Mouse (Mus musculus): ENCODE results near the gene Chn2. TPM values are rescaled to one million over a fixed set of nuclear protein-coding genes. Genes with fewer than 3 reads are reported as not detected.
A peak's percentile ranks its signal among the peaks of the same experiment; 100 is the strongest.

Chn2 gene
- 12.5 and 13.3 TPM in 2 replicates for polyA plus RNA-seq (2016; fragmentation: Nextera tagmentation; extraction: Ambion mirVana)

GRCm38 (mm10) chr6:54039357-54039804 lies at the start of gene Chn2:
Gene Chn2, plus strand, starts transcription at chr6:54039554.
- Histone ChIP-seq H3K27ac (peak within 1 kb of the TSS; percentile 74), H3K9me3 (no peaks in the 10 kb centered on the region), H3K4me1 (peaks cover 11% of the 10 kb centered on the region), H3K36me3 (no peaks in the 10 kb centered on the region), H3K27me3 (peaks cover 36% of the 10 kb centered on the region), H3K4me3 (peak within 1 kb of the TSS; percentile 66), H3K9ac (peak within 1 kb of the TSS; percentile 80), H3K4me2 (replicated peaks) (peak within 1 kb of the TSS; percentile 87)
- ATAC-seq (ENCODE audit: insufficient number of reproducible peaks, insufficient read depth, low FRiP score, low TSS enrichment), result peak; percentile 68
- under 1% methylated on average over 38 of the region's 43 CpGs for WGBS

DNA sequence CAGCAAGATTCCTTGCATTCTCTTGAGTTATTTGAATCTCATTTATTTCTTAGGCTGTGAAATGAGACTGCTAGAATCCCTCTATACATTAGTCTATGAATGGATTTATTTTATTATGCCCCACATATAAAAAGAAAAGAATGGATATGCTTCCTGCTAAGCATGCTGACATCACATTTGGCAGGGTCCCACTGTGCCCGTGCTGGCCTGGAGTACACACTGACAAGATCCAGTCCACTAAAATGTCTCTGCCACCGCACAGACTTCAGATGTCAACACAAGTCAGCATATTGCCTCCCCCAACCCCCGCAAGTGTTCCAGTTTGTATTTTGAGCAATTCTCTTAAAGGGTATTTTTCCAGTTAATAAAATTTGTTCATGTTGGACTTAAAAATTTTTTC lies 47.0 kb upstream of the Chn2 start:
- 76% methylated on average over 3 of the region's 3 CpGs for WGBS
- Histone ChIP-seq H3K4me1 (no peaks in the 10 kb centered on the region), H3K27me3 (no peaks in the 10 kb centered on the region), H3K9ac (no peak overlapping the region), H3K4me3 (no peak overlapping the region), H3K36me3 (no peaks in the 10 kb centered on the region), H3K9me3 (0 out of 2 replicates have a peak, but pooled peaks cover 5% of the 10 kb centered on the region), H3K4me2 (replicated peaks) (no peak overlapping the region), H3K27ac (no peak overlapping the region)
- ATAC-seq (ENCODE audit: insufficient number of reproducible peaks, insufficient read depth, low FRiP score, low TSS enrichment), result no peak

GRCm38 (mm10) chr6:53995519-53995918 lies 43.8 kb upstream of the Chn2 start:
- no peak overlapping the region for H3K4me2 ChIP-seq (replicated peaks)
- WGBS, result 46% methylated on average over 4 of the region's 4 CpGs

DNA sequence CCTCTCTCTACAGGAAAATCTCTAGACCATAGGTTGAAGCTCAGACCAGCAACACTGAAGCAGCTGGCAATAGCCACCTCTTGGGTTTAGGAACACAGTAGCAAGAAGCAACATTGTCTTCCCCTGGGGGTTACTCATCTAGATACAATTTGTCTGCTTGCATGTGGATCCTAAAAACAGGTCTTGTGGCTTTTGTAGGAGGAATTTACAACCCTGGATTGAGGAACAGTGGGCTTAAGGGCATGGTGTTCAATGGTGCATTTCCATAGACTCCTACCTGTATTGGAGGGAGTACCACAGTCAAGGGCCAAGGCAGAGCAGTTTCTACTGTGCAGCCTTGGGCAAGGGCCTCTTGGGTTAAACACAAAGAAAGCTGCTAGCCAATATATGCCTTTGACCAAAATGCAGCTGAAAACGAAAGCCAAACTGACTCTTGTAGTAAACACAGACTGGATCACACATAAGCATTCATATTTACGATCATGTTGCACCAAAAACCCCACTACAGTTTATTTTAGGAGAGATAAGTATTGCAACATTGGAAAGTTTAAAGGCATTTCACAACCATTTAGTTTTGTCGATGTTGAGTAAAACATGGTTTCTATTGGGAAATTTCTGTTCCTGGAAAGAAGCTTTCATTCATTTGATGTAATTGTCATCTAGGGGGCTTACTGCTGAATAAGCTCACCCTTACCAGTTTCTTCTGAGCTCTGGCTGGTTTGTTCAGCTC lies 43.0 kb upstream of the Chn2 start:
- 96% methylated on average over 3 of the region's 3 CpGs for WGBS
- Histone ChIP-seq H3K4me3 (no peak overlapping the region), H3K9me3 (0 out of 2 replicates have a peak, but pooled peaks cover 5% of the 10 kb centered on the region), H3K36me3 (no peaks in the 10 kb centered on the region), H3K4me1 (no peaks in the 10 kb centered on the region), H3K4me2 (replicated peaks) (no peak overlapping the region), H3K27ac (no peak overlapping the region), H3K9ac (no peak overlapping the region), H3K27me3 (no peaks in the 10 kb centered on the region)
- ATAC-seq (ENCODE audit: insufficient number of reproducible peaks, insufficient read depth, low FRiP score, low TSS enrichment), result no peak

More at GRCm38 (mm10) chr6:53995519-53995918, 43.8 kb upstream of the Chn2 start:
- no peak overlapping the region for H3K4me3 ChIP-seq
- no peak overlapping the region for H3K9ac ChIP-seq
- ATAC-seq (ENCODE audit: insufficient number of reproducible peaks, insufficient read depth, low FRiP score, low TSS enrichment), result no peak
- 0 out of 2 replicates have a peak overlapping the region, but pooled peaks have one; percentile 46 for H3K27ac ChIP-seq
- H3K9me3 ChIP-seq, result 0 out of 2 replicates have a peak, but pooled peaks cover 5% of the 10 kb centered on the region
- H3K27me3 ChIP-seq, result no peaks in the 10 kb centered on the region
- H3K4me1 ChIP-seq, result no peaks in the 10 kb centered on the region
- no peaks in the 10 kb centered on the region for H3K36me3 ChIP-seq

- Histone ChIP-seq H3K4me1 (peaks cover 10% of the 10 kb centered on the region), H3K9me3 (no peaks in the 10 kb centered on the region), H3K4me2 (replicated peaks) (no peak overlapping the region), H3K36me3 (no peaks in the 10 kb centered on the region), H3K27me3 (no peaks in the 10 kb centered on the region), H3K9ac (no peak overlapping the region), H3K27ac (no peak overlapping the region), H3K4me3 (no peak overlapping the region)
- 60% methylated on average over 4 of the region's 4 CpGs for WGBS
- ATAC-seq (ENCODE audit: insufficient number of reproducible peaks, insufficient read depth, low FRiP score, low TSS enrichment), result no peak
Observed at GRCm38 (mm10) chr6:54005302-54005701, 34.1 kb upstream of the Chn2 start.

DNA sequence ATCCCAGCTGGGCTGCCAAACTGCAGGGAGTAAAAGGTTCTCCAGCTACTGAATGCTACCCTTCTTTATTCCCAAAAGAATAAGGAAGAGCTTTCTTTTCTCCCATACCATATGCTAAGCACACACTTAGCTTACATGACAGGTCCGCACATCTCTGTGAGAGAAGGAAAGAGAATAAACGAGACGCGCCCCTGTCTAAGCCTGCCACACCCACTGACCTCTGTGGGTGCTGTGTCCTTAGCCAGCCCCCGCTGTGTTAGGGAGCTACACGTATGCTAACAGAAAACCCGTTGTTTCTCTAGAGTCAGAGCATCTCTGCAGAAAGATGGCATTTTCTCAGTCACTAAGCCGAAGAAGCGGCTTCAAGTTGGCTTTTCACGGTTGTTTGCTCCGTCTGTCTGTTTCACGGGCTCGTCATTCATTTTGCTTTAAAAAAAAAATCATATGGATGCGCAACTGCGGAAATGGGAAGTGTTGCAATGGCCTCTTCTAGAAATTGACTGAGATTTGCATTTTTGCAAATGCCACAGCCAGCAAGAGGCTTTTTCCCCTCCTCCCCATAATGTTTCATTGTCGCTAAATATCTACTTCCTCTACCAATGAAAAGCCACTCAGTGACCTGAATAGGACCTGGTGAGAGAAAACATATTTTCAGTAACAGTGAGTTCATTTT lies 30.8 kb upstream of the Chn2 start:
- 70% methylated on average over 16 of the region's 16 CpGs for WGBS
- Histone ChIP-seq H3K36me3 (no peaks in the 10 kb centered on the region), H3K9me3 (no peaks in the 10 kb centered on the region), H3K4me1 (peaks cover 10% of the 10 kb centered on the region), H3K27ac (no peak overlapping the region), H3K4me3 (no peak overlapping the region), H3K9ac (no peak overlapping the region), H3K27me3 (no peaks in the 10 kb centered on the region), H3K4me2 (replicated peaks) (0 out of 2 replicates have a peak overlapping the region, but pooled peaks have one; percentile 3)
- ATAC-seq (ENCODE audit: insufficient number of reproducible peaks, insufficient read depth, low FRiP score, low TSS enrichment), result no peak

- Histone ChIP-seq H3K4me2 (replicated peaks) (no peak overlapping the region), H3K27ac (no peak overlapping the region), H3K36me3 (no peaks in the 10 kb centered on the region), H3K9ac (no peak overlapping the region), H3K27me3 (no peaks in the 10 kb centered on the region), H3K4me3 (no peak overlapping the region), H3K4me1 (peaks cover 10% of the 10 kb centered on the region), H3K9me3 (no peaks in the 10 kb centered on the region)
- ATAC-seq (ENCODE audit: insufficient number of reproducible peaks, insufficient read depth, low FRiP score, low TSS enrichment), result no peak
- 35% methylated on average over 4 of the region's 4 CpGs for WGBS
Observed at GRCm38 (mm10) chr6:54009293-54009692, 30.1 kb upstream of the Chn2 start.

GRCm38 (mm10) chr6:54010362-54010761 lies 29.0 kb upstream of the Chn2 start:
- Histone ChIP-seq H3K27me3 (no peaks in the 10 kb centered on the region), H3K4me1 (peaks cover 10% of the 10 kb centered on the region), H3K9ac (no peak overlapping the region), H3K9me3 (no peaks in the 10 kb centered on the region), H3K36me3 (no peaks in the 10 kb centered on the region), H3K4me2 (replicated peaks) (no peak overlapping the region), H3K27ac (no peak overlapping the region), H3K4me3 (no peak overlapping the region)
- WGBS, result 55% methylated on average over 9 of the region's 9 CpGs
- no peak for ATAC-seq (ENCODE audit: insufficient number of reproducible peaks, insufficient read depth, low FRiP score, low TSS enrichment)

DNA sequence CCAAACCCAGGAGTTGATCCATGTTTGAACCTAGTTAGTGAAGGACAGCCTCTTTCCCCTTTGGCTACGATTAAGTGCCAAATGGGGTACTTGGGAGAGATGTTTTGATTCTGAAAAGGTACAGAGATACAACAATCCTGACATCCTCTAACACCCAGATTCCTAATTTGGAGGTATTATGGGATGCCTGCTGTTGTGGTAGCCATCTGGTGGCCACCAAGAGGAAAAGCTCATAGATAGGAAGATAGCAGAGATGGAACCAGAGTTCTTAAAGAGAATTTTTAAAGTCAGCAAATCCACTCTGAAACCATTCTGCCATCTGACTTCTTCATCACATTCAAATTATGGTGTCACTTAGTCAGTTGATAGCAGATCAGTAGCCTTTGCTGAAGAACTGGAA lies 27.2 kb upstream of the Chn2 start:
- Histone ChIP-seq H3K9ac (no peak overlapping the region), H3K9me3 (no peaks in the 10 kb centered on the region), H3K4me1 (peaks cover 10% of the 10 kb centered on the region), H3K36me3 (no peaks in the 10 kb centered on the region), H3K27ac (no peak overlapping the region), H3K4me3 (no peak overlapping the region), H3K27me3 (no peaks in the 10 kb centered on the region), H3K4me2 (replicated peaks) (no peak overlapping the region)
- no peak for ATAC-seq (ENCODE audit: insufficient number of reproducible peaks, insufficient read depth, low FRiP score, low TSS enrichment)
- WGBS, result 88% methylated on average over 1 of the region's 1 CpGs

DNA sequence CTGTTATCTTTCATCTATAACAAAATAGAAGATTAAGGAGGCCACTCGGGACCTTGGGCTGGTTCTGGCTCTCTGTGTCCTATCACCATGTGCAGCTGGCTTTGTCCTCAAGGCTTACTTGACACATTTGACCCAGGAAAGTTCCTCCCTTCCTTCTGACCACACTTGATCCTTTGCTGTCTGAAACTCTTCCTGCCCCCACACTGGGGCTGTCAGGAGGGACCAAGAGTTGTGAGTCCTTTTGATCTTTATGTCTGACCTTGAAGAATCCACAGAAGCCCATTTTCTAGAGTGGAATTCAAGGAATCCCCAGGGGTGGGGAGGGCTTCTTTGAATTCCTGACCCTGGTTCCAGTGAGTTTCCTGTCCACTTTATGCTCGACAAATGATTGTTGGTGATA lies 21.3 kb upstream of the Chn2 start:
- Histone ChIP-seq H3K4me2 (replicated peaks) (no peak overlapping the region), H3K4me1 (no peaks in the 10 kb centered on the region), H3K4me3 (no peak overlapping the region), H3K27ac (no peak overlapping the region), H3K27me3 (no peaks in the 10 kb centered on the region), H3K36me3 (no peaks in the 10 kb centered on the region), H3K9me3 (no peaks in the 10 kb centered on the region), H3K9ac (no peak overlapping the region)
- WGBS, result 44% methylated on average over 2 of the region's 2 CpGs
- no peak for ATAC-seq (ENCODE audit: insufficient number of reproducible peaks, insufficient read depth, low FRiP score, low TSS enrichment)

- Histone ChIP-seq H3K36me3 (no peaks in the 10 kb centered on the region), H3K4me3 (no peak overlapping the region), H3K9ac (no peak overlapping the region), H3K9me3 (no peaks in the 10 kb centered on the region), H3K27ac (no peak overlapping the region), H3K4me2 (replicated peaks) (no peak overlapping the region), H3K27me3 (no peaks in the 10 kb centered on the region), H3K4me1 (no peaks in the 10 kb centered on the region)
- no peak for ATAC-seq (ENCODE audit: insufficient number of reproducible peaks, insufficient read depth, low FRiP score, low TSS enrichment)
- 85% methylated on average over 5 of the region's 5 CpGs for WGBS
Observed at GRCm38 (mm10) chr6:54018861-54019260, 20.5 kb upstream of the Chn2 start.

Measured in embryonic facial prominence, embryonic 12.5 days (tissue).